Mouse (Mus musculus) spleen, adult 2 months (tissue): ENCODE data around the gene Mak.

ENCODE experiments used
- CTCF ChIP-seq: fragments of 200-500 bp; IDR thresholded peaks from 2 replicates; pipeline ENCODE4 v1.5.1; 2011; ENCODE audit warnings: mild to moderate bottlenecking, inconsistent platforms; ENCODE audit not compliant: insufficient read depth, insufficient read length, insufficient replicate concordance; ENCODE audit errors: extremely low read depth
- POLR2A ChIP-seq: fragments of 200-500 bp; IDR thresholded peaks from 2 replicates; pipeline ENCODE4 v1.6.1; 2011; ENCODE audit warnings: low read depth, low read length, inconsistent platforms

DNA sequence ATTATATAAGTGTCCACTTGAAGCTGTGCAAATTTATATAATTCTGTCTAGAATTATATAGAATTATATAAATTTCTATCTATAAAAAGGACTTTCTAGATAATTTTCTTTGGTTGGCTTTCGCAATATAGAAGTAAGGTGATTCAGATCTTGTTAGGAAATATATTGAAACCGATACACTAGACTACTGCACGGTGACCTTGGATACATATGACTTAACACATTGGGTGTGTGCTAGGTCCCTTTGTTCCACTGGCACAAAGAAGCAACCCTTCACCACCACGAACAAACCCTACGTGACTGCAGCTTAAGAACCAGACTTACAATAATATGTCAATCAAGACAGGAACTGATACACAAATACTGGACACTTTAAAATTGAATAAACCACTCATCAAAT lies 353 bp upstream of the Mak start:
- TF ChIP-seq POLR2A, result no peak
- TF ChIP-seq CTCF, result no peak
